Mouse (Mus musculus) MEL (cell line): ENCODE measurements at regions not wholly inside any gene's neighbourhood (a gene's known extent, or its start where the extent isn't known, plus 50 kb on each side); places are given as distances from the start of the nearest gene placed in this dataset.
A peak's percentile ranks its signal among the peaks of the same experiment; 100 is the strongest.

Source experiments
- DNase-seq: peaks from one replicate; pipeline ENCODE4 v3.0.0; 2011; ENCODE audit warnings: low read depth, low spot score
- H3K27ac ChIP-seq: 2 replicates; pipeline ENCODE4 v1.5.1; 2012; ENCODE audit warnings: low read depth, mild to moderate bottlenecking, control low read depth, low read length, moderate library complexity; ENCODE audit not compliant: control insufficient read depth
- H3K27me3 ChIP-seq, 2 experiments: fragments of 150-350 bp in 1 of 2; sonication (generic) in 1 of 2; 2 replicates each; pipeline ENCODE4 v1.6.1; 2012; ENCODE audit warnings: low read length in 2 of 2, mild to moderate bottlenecking in 2 of 2, improper control_type of control experiment in 1 of 2, moderate library complexity in 1 of 2; ENCODE audit not compliant: insufficient read depth in 2 of 2, control insufficient read depth in 1 of 2
- H3K36me3 ChIP-seq, 2 experiments: 2 replicates each; pipeline ENCODE4 v1.6.1; 2012 to 2014; ENCODE audit warnings: low read length in 2 of 2, improper control_type of control experiment in 1 of 2, inconsistent platforms in 1 of 2, mild to moderate bottlenecking in 1 of 2; ENCODE audit not compliant: insufficient read depth in 2 of 2, control insufficient read depth in 1 of 2
- H3K4me1 ChIP-seq, 2 experiments: fragments of 150-350 bp in 1 of 2; sonication (generic) in 1 of 2; 2 replicates each; pipeline ENCODE4 v1.6.1; 2012; ENCODE audit warnings: low read length in 2 of 2, improper control_type of control experiment in 1 of 2, mild to moderate bottlenecking in 1 of 2; ENCODE audit not compliant: insufficient read depth in 2 of 2, control insufficient read depth in 1 of 2
- H3K4me3 ChIP-seq, 2 experiments: fragments of 150-350 bp in 1 of 2; sonication (generic) in 1 of 2; 2 replicates each; pipeline ENCODE4 v1.5.1; 2012; ENCODE audit warnings: low read depth in 2 of 2, low read length in 2 of 2, mild to moderate bottlenecking in 2 of 2, moderate library complexity in 2 of 2, control low read depth in 1 of 2, improper control_type of control experiment in 1 of 2; ENCODE audit not compliant: control insufficient read depth in 1 of 2, insufficient read depth in 1 of 2
- H3K79me2 ChIP-seq: 2 replicates; pipeline ENCODE4 v1.6.1; 2012; ENCODE audit warnings: mild to moderate bottlenecking, low read length, moderate library complexity; ENCODE audit not compliant: control insufficient read depth, poor library complexity, insufficient read depth
- H3K9ac ChIP-seq: 2 replicates; pipeline ENCODE4 v1.6.1; 2012; ENCODE audit warnings: low read depth, mild to moderate bottlenecking, control low read depth, low read length, moderate library complexity; ENCODE audit not compliant: control insufficient read depth, poor library complexity, severe bottlenecking
- H3K9me3 ChIP-seq: fragments of 150-350 bp; sonication (generic); replicated peaks from 2 replicates; pipeline ENCODE4 v1.6.1; 2012; ENCODE audit warnings: mild to moderate bottlenecking, low read length, improper control_type of control experiment, moderate library complexity; ENCODE audit not compliant: insufficient read depth
- BHLHE40 ChIP-seq: IDR thresholded peaks from 2 replicates; pipeline ENCODE4 v1.6.1; 2012; ENCODE audit warnings: low read depth, mild to moderate bottlenecking, inconsistent platforms, low read length, improper control_type of control experiment, borderline replicate concordance
- CHD2 ChIP-seq: IDR thresholded peaks from 2 replicates; pipeline ENCODE4 v1.6.1; 2011; ENCODE audit warnings: low read length, improper control_type of control experiment
- CTCF ChIP-seq, 3 experiments: IDR thresholded peaks in 2 of 3; conservative IDR thresholded peaks in 1 of 3; 2 replicates each; pipeline ENCODE4 v1.5.1; 2011 to 2012; ENCODE audit warnings: low read length in 3 of 3, low read depth in 2 of 3, mild to moderate bottlenecking in 2 of 3, improper control_type of control experiment in 1 of 3, inconsistent platforms in 1 of 3, mixed read lengths in 1 of 3, moderate library complexity in 1 of 3; ENCODE audit not compliant: control insufficient read depth in 1 of 3, insufficient read depth in 1 of 3, poor library complexity in 1 of 3, severe bottlenecking in 1 of 3
- E2F4 ChIP-seq: IDR thresholded peaks from 2 replicates; pipeline ENCODE4 v1.6.1; 2011; ENCODE audit warnings: low read depth, low read length, improper control_type of control experiment, borderline replicate concordance
- ELF1 ChIP-seq: IDR thresholded peaks from 2 replicates; pipeline ENCODE4 v1.6.1; 2014; ENCODE audit warnings: low read depth, mild to moderate bottlenecking, inconsistent platforms, low read length, improper control_type of control experiment, moderate library complexity
- EP300 ChIP-seq, 2 experiments: IDR thresholded peaks; 2 replicates each; pipeline ENCODE4 v1.6.1; 2011; ENCODE audit warnings: improper control_type of control experiment in 2 of 2, low read length in 2 of 2, low read depth in 1 of 2, mild to moderate bottlenecking in 1 of 2
- ETS1 ChIP-seq: IDR thresholded peaks from 2 replicates; pipeline ENCODE4 v1.6.1; 2012; ENCODE audit warnings: low read depth, mild to moderate bottlenecking, inconsistent platforms, low read length, improper control_type of control experiment, moderate library complexity
- GABPA ChIP-seq: IDR thresholded peaks from 2 replicates; pipeline ENCODE4 v1.6.1; 2012; ENCODE audit warnings: low read depth, mild to moderate bottlenecking, inconsistent platforms, low read length, improper control_type of control experiment, moderate library complexity
- GATA1 ChIP-seq: IDR thresholded peaks from 2 replicates; pipeline ENCODE4 v1.6.1; 2011; ENCODE audit warnings: low read depth, low read length, improper control_type of control experiment
- HCFC1 ChIP-seq: IDR thresholded peaks from 2 replicates; pipeline ENCODE4 v1.6.1; 2012; ENCODE audit warnings: low read depth, mild to moderate bottlenecking, inconsistent platforms, low read length, improper control_type of control experiment, moderate library complexity
- JUND ChIP-seq: IDR thresholded peaks from 2 replicates; pipeline ENCODE4 v1.6.1; 2011; ENCODE audit warnings: low read depth, mild to moderate bottlenecking, improper control_type of control experiment, low read length
- MAFK ChIP-seq: IDR thresholded peaks from 2 replicates; pipeline ENCODE4 v1.6.1; 2011; ENCODE audit warnings: low read depth, mild to moderate bottlenecking, low read length, improper control_type of control experiment, borderline replicate concordance
- MAX ChIP-seq: IDR thresholded peaks from 2 replicates; pipeline ENCODE4 v1.6.1; 2011; ENCODE audit warnings: low read length, improper control_type of control experiment
- MAZ ChIP-seq: IDR thresholded peaks from 2 replicates; pipeline ENCODE4 v1.6.1; 2012; ENCODE audit warnings: low read depth, mild to moderate bottlenecking, inconsistent platforms, low read length, improper control_type of control experiment
- MXI1 ChIP-seq: IDR thresholded peaks from 2 replicates; pipeline ENCODE4 v1.6.1; 2011; ENCODE audit warnings: mild to moderate bottlenecking, low read depth, low read length, improper control_type of control experiment
- MYB ChIP-seq: IDR thresholded peaks from 2 replicates; pipeline ENCODE4 v1.6.1; 2011; ENCODE audit warnings: mild to moderate bottlenecking, low read depth, low read length, improper control_type of control experiment
- MYC ChIP-seq: IDR thresholded peaks from 2 replicates; pipeline ENCODE4 v1.6.1; 2011; ENCODE audit warnings: low read depth, mild to moderate bottlenecking, low read length, improper control_type of control experiment, moderate library complexity
- NELFE ChIP-seq: IDR thresholded peaks from 2 replicates; pipeline ENCODE4 v1.6.1; 2011; ENCODE audit warnings: low read depth, low read length, improper control_type of control experiment
- NRF1 ChIP-seq: IDR thresholded peaks from 2 replicates; pipeline ENCODE4 v1.6.1; 2014; ENCODE audit warnings: low read depth, mild to moderate bottlenecking, inconsistent platforms, low read length, improper control_type of control experiment, moderate library complexity; ENCODE audit not compliant: poor library complexity, insufficient read depth, severe bottlenecking
- POLR2A ChIP-seq, 2 experiments: IDR thresholded peaks; 2 replicates each; pipeline ENCODE4 v1.6.1; 2011 to 2012; ENCODE audit warnings: low read length in 2 of 2, mild to moderate bottlenecking in 2 of 2, control low read depth in 1 of 2, improper control_type of control experiment in 1 of 2, low read depth in 1 of 2, moderate library complexity in 1 of 2; ENCODE audit not compliant: control insufficient read depth in 1 of 2, insufficient read depth in 1 of 2, poor library complexity in 1 of 2
- POLR2AphosphoS5 ChIP-seq: IDR thresholded peaks from 2 replicates; pipeline ENCODE4 v1.6.1; 2012; ENCODE audit warnings: low read depth, borderline replicate concordance, mild to moderate bottlenecking, inconsistent platforms, low read length, moderate library complexity, mixed read lengths
- RAD21 ChIP-seq: IDR thresholded peaks from 2 replicates; pipeline ENCODE4 v1.6.1; 2011; ENCODE audit warnings: mild to moderate bottlenecking, low read depth, low read length, improper control_type of control experiment
- RCOR1 ChIP-seq: IDR thresholded peaks from 2 replicates; pipeline ENCODE4 v1.6.1; 2012; ENCODE audit warnings: low read depth, mild to moderate bottlenecking, inconsistent platforms, low read length, improper control_type of control experiment
- SIN3A ChIP-seq: IDR thresholded peaks from 2 replicates; pipeline ENCODE4 v1.6.1; 2012; ENCODE audit warnings: low read length, improper control_type of control experiment, inconsistent platforms
- SMC3 ChIP-seq: IDR thresholded peaks from 2 replicates; pipeline ENCODE4 v1.6.1; 2011; ENCODE audit warnings: low read depth, low read length, improper control_type of control experiment
- TAL1 ChIP-seq: IDR thresholded peaks from 2 replicates; pipeline ENCODE4 v1.6.1; 2012; ENCODE audit warnings: mild to moderate bottlenecking, inconsistent platforms, low read length, moderate library complexity, mixed read lengths
- TBP ChIP-seq: IDR thresholded peaks from 2 replicates; pipeline ENCODE4 v1.8.0; 2011; ENCODE audit warnings: low read depth, low read length, improper control_type of control experiment
- TCF12 ChIP-seq: IDR thresholded peaks from 2 replicates; pipeline ENCODE4 v1.6.1; 2014; ENCODE audit warnings: low read depth, mild to moderate bottlenecking, inconsistent platforms, low read length, improper control_type of control experiment, moderate library complexity
- UBTF ChIP-seq: IDR thresholded peaks from 2 replicates; pipeline ENCODE4 v1.6.1; 2012; ENCODE audit warnings: low read depth, mild to moderate bottlenecking, inconsistent platforms, low read length, improper control_type of control experiment, moderate library complexity, borderline replicate concordance; ENCODE audit not compliant: insufficient read depth
- USF1 ChIP-seq: IDR thresholded peaks from 2 replicates; pipeline ENCODE4 v1.6.1; 2014; ENCODE audit warnings: low read depth, mild to moderate bottlenecking, inconsistent platforms, low read length, improper control_type of control experiment, moderate library complexity
- USF2 ChIP-seq, 2 experiments: IDR thresholded peaks; 2 replicates each; pipeline ENCODE4 v1.6.1; 2011 to 2012; ENCODE audit warnings: improper control_type of control experiment in 2 of 2, low read length in 2 of 2, borderline replicate concordance in 1 of 2, inconsistent platforms in 1 of 2, low read depth in 1 of 2, mild to moderate bottlenecking in 1 of 2; ENCODE audit not compliant: insufficient read depth in 1 of 2
- ZC3H11A ChIP-seq: IDR thresholded peaks from 2 replicates; pipeline ENCODE4 v1.6.1; 2012; ENCODE audit warnings: low read depth, mild to moderate bottlenecking, inconsistent platforms, low read length, improper control_type of control experiment
- ZNF384 ChIP-seq: IDR thresholded peaks from 2 replicates; pipeline ENCODE4 v1.6.1; 2012; ENCODE audit warnings: low read depth, mild to moderate bottlenecking, inconsistent platforms, low read length, improper control_type of control experiment

DNA sequence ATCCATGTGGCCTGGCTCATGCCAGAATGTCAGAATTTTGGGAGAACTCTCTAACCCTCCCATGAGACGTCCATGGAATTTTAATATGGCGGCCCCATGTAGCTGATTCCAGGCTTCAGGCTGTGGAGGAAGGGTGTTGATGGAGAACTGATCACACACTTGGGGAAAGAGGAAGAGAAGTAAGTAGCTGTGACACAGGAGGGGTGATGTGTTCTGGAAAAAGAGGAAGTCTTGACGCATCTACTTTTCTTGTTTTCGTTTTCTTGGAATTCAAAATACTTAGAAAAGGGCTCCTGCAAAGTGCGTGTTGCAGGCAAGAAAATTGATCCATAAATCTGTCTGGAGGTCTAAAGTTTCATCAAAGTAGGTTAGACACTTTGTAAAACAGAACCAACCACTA, 205.7 kb upstream of the Runx1 start:
- Histone ChIP-seq H3K27ac (no peak overlapping the region), H3K27me3 (no peaks in the 10 kb centered on the region; a peak in 1 of 4 replicates), H3K4me3 (peak overlapping the region in 1 of 2 experiments; percentile 6; a peak in 1 of 4 replicates), H3K9me3 (no peaks in the 10 kb centered on the region), H3K79me2 (no peaks in the 10 kb centered on the region), H3K36me3 (peaks cover 0 to 8% of the 10 kb centered on the region in 2 experiments; a peak in 2 of 4 replicates), H3K4me1 (peaks cover 0 to 10% of the 10 kb centered on the region in 2 experiments; a peak in 2 of 4 replicates), H3K9ac (no peak overlapping the region)
- peak; percentile 79 for DNase-seq
- TF ChIP-seq EP300 (IDR thresholded peaks at IDR 0.05; ENCODE audit: low read depth in 1 of 2, low read length in 2 of 2) (peak; percentile 51 to 69; a peak in 3 of 4 replicates), JUND (no peak), TCF12 (no peak), HCFC1 (no peak), MYC (0 out of 2 replicates have a peak, but pooled peaks have one; percentile 27), NRF1 (no peak), POLR2A (IDR thresholded peaks at IDR 0.05; ENCODE audit: control insufficient read depth in 1 of 2, insufficient read depth in 1 of 2, low read depth in 1 of 2, low read length in 2 of 2, poor library complexity in 1 of 2) (no peak), UBTF (no peak), TBP (0 out of 2 replicates have a peak, but pooled peaks have one; percentile 15), USF2 (IDR thresholded peaks at IDR 0.05; ENCODE audit: borderline replicate concordance in 1 of 2, insufficient read depth in 1 of 2, low read depth in 1 of 2, low read length in 2 of 2) (no peak), MAX (no peak), E2F4 (no peak), CHD2 (no peak), GABPA (no peak), CTCF (IDR thresholded peaks at IDR 0.05 in 2 of 3, conservative IDR thresholded peaks at IDR 0.05 in 1 of 3; ENCODE audit: control insufficient read depth in 1 of 3, insufficient read depth in 1 of 3, low read depth in 2 of 3, low read length in 3 of 3, poor library complexity in 1 of 3, severe bottlenecking in 1 of 3) (no peak), USF1 (no peak), MXI1 (no peak), ZNF384 (no peak), ELF1 (no peak), POLR2AphosphoS5 (no peak), SMC3 (peak; percentile 41), RAD21 (no peak), ETS1 (peak; percentile 57; the same call in 1 of the 2 replicates), ZC3H11A (0 out of 2 replicates have a peak, but pooled peaks have one; percentile 27), MAZ (no peak), MYB (no peak), BHLHE40 (no peak), GATA1 (no peak), RCOR1 (peak; percentile 65; the same call in 1 of the 2 replicates), TAL1 (no peak), SIN3A (no peak), MAFK (no peak), NELFE (no peak)
